Mouse (Mus musculus): ENCODE results near the gene Snx20. TPM values are rescaled to one million over a fixed set of nuclear protein-coding genes. Genes with fewer than 3 reads are reported as not detected.

Snx20 gene
- total and polyA plus RNA-seq, 3 experiments, result 15.9 to 38.8 (median 19.5) TPM

GRCm38 (mm10) chr8:88605361-88606040 is 30.4 kb downstream of the Snx20 start:
- no peaks in the 10 kb centered on the region for H3K4me1 ChIP-seq (ENCODE audit: insufficient read depth, low read depth, low read length)
- no peaks in the 10 kb centered on the region for H3K9me3 ChIP-seq (replicated peaks)
- DNase-seq (ENCODE audit: low spot score), result no peak
- ATAC-seq (ENCODE audit: extremely low read depth, insufficient number of reproducible peaks, low FRiP score, poor library complexity, severe bottlenecking), result no peak
- H3K36me3 ChIP-seq (replicated peaks), result no peaks in the 10 kb centered on the region
- no peak for TF ChIP-seq CTCF (IDR thresholded peaks at IDR 0.05; ENCODE audit: low read depth, low read length)
- TF ChIP-seq GATA2 (IDR thresholded peaks at IDR 0.05; ENCODE audit: borderline replicate concordance, low read depth, low read length), result no peak
- no peak for TF ChIP-seq POLR2AphosphoS5 (IDR thresholded peaks at IDR 0.05; ENCODE audit: insufficient replicate concordance, low read depth, low read length)
- TF ChIP-seq GATA1 (IDR thresholded peaks at IDR 0.05; ENCODE audit: borderline replicate concordance, low read length), result no peak
- H3K27me3 ChIP-seq (ENCODE audit: insufficient read depth, low read length), result no peaks in the 10 kb centered on the region
- H3K4me3 ChIP-seq (ENCODE audit: low read depth, low read length), result no peak overlapping the region

DNA sequence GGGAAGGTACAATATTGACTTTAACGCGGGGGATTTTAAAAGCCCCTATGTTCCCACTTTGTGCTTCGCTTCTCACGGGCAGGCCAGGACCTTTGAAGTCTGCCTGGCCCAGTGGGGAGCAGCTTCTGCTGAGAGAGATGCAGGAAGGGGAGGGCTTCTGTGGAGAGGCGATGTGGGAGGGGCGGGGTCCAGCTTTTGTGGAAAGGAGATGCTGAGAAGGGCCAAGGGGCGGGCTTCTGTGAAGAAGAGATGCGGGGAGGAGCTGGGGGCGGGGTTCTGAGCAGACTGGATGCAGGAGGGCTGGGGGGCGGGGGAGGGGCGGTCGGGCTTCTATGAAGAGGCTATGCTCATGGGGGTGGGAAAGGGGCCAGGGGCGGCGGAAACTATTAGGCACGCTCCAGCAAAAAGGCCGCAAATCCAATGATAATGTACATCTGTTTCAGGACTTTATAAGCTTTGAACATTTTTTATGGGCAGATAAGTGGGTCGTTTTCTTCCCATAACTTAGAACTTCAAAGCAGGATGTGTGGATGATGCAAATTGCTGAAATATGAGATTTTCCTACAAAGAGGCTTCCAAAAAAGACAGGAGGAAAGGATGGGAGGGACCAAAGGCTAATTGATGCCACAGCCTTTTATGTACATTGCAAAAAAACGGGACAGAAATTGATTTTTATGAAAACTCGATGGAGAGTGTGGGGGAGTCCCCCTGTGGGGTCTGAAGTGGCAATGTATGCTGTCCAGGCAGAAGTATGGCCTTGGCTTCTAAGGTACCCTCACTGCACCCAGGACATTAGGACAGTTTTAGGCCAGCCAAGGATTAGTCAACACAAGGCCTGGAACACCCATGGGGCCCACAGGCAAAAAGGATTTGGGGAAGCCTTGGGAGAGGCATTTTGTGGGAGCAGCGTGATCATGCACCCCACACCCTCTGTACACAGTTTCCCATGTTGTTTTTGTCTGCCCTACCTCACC is 31.6 kb downstream of the Snx20 start:
- Histone ChIP-seq H3K27me3 (ENCODE audit: insufficient read depth, low read length) (no peaks in the 10 kb centered on the region), H3K9me3 (replicated peaks) (no peaks in the 10 kb centered on the region), H3K4me3 (ENCODE audit: low read depth, low read length) (no peak overlapping the region), H3K36me3 (replicated peaks) (no peaks in the 10 kb centered on the region), H3K4me1 (ENCODE audit: insufficient read depth, low read depth, low read length) (no peaks in the 10 kb centered on the region)
- TF ChIP-seq GATA1 (IDR thresholded peaks at IDR 0.05; ENCODE audit: borderline replicate concordance, low read length), result no peak
- no peak for TF ChIP-seq POLR2AphosphoS5 (IDR thresholded peaks at IDR 0.05; ENCODE audit: insufficient replicate concordance, low read depth, low read length)
- TF ChIP-seq CTCF (IDR thresholded peaks at IDR 0.05; ENCODE audit: low read depth, low read length), result no peak
- no peak for TF ChIP-seq TAL1 (conservative IDR thresholded peaks at IDR 0.05; ENCODE audit: low read depth, low read length)
- TF ChIP-seq GATA2 (IDR thresholded peaks at IDR 0.05; ENCODE audit: borderline replicate concordance, low read depth, low read length), result no peak
- DNase-seq (ENCODE audit: low spot score), result no peak
- ATAC-seq (ENCODE audit: extremely low read depth, insufficient number of reproducible peaks, low FRiP score, poor library complexity, severe bottlenecking), result no peak

DNA sequence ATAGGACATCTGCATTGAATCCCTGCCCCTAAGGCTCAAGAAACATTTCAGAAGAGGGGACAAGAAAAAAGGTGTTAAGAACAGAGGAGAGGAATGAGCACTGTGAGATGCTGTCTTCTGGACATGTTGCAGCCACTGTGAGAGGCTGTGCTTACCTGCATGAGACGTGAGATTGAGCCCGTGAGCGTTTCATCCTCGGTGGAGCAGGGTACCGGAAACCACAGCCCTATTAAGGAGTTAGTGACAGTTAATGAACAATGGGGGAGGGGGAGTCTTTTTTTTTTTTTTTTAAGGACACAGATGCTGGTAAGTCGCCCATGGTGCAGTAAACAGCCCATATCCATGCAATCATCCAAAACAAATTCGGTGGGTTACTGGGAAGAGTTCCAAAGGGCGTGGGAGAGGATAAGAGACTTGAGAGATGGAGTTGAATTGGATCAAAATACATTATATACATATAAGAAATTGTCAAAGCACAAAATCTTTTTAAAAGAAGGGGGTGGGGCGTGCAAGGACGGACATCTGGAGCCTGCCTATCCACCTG is 32.4 kb downstream of the Snx20 start:
- H3K9me3 ChIP-seq (replicated peaks), result no peaks in the 10 kb centered on the region
- no peaks in the 10 kb centered on the region for H3K4me1 ChIP-seq (ENCODE audit: insufficient read depth, low read depth, low read length)
- DNase-seq (ENCODE audit: low spot score) (no peak), ATAC-seq (ENCODE audit: extremely low read depth, insufficient number of reproducible peaks, low FRiP score, poor library complexity, severe bottlenecking) (no peak)
- H3K4me3 ChIP-seq (ENCODE audit: low read depth, low read length), result no peak overlapping the region
- H3K36me3 ChIP-seq (replicated peaks), result no peaks in the 10 kb centered on the region
- TF ChIP-seq GATA2 (IDR thresholded peaks at IDR 0.05; ENCODE audit: borderline replicate concordance, low read depth, low read length) (no peak), TAL1 (conservative IDR thresholded peaks at IDR 0.05; ENCODE audit: low read depth, low read length) (no peak), POLR2AphosphoS5 (IDR thresholded peaks at IDR 0.05; ENCODE audit: insufficient replicate concordance, low read depth, low read length) (no peak), CTCF (IDR thresholded peaks at IDR 0.05; ENCODE audit: low read depth, low read length) (no peak), GATA1 (IDR thresholded peaks at IDR 0.05; ENCODE audit: borderline replicate concordance, low read length) (no peak)
- no peaks in the 10 kb centered on the region for H3K27me3 ChIP-seq (ENCODE audit: insufficient read depth, low read length)

DNA sequence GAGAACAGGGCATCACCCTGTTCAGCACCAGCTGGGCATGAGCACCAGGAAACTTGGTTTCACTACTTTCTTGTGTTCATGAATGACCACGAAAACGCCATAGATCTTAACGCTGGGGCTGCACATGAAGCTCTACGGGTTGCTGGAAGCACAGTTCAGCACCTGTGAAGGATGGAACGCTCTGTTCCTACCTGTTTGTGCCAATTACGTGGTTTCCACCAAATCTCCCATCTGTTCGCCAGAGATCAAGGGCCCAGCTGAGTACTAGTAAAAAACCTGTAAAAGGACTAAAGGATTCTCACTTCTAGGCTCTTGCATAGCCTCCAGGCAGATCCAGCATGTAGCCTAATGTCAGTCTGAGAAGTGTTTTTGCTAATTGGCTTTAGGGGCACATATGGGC is 36.4 kb downstream of the Snx20 start:
- TF ChIP-seq POLR2AphosphoS5 (IDR thresholded peaks at IDR 0.05; ENCODE audit: insufficient replicate concordance, low read depth, low read length) (no peak), GATA1 (IDR thresholded peaks at IDR 0.05; ENCODE audit: borderline replicate concordance, low read length) (no peak), GATA2 (IDR thresholded peaks at IDR 0.05; ENCODE audit: borderline replicate concordance, low read depth, low read length) (no peak), TAL1 (conservative IDR thresholded peaks at IDR 0.05; ENCODE audit: low read depth, low read length) (no peak), CTCF (IDR thresholded peaks at IDR 0.05; ENCODE audit: low read depth, low read length) (no peak)
- DNase-seq (ENCODE audit: low spot score) (no peak), ATAC-seq (ENCODE audit: extremely low read depth, insufficient number of reproducible peaks, low FRiP score, poor library complexity, severe bottlenecking) (no peak)
- Histone ChIP-seq H3K27me3 (ENCODE audit: insufficient read depth, low read length) (no peaks in the 10 kb centered on the region), H3K4me3 (ENCODE audit: low read depth, low read length) (no peak overlapping the region), H3K4me1 (ENCODE audit: insufficient read depth, low read depth, low read length) (no peaks in the 10 kb centered on the region), H3K9me3 (replicated peaks) (no peaks in the 10 kb centered on the region), H3K36me3 (replicated peaks) (no peaks in the 10 kb centered on the region)

DNA sequence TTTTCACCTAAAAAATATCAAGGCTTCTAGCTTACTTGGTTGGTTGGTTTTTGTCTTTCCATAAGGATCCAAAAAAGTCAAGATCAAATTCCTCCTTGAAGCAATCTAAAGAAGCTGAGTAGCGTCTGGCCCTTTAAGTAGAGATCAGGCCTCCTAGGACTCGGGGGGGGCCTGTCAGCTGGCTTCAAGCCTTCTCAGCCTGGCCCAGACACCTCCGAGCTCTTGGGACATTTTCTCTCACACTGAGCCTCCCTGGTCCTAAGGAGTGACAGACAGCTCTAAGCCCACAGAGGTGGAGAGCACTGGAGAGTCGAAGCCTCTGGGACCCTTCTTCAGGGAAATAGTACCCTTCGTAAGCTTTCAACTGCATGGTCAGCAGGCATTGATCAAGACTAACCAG is 37.4 kb downstream of the Snx20 start:
- Histone ChIP-seq H3K9me3 (replicated peaks) (no peaks in the 10 kb centered on the region), H3K4me1 (ENCODE audit: insufficient read depth, low read depth, low read length) (no peaks in the 10 kb centered on the region), H3K27me3 (ENCODE audit: insufficient read depth, low read length) (no peaks in the 10 kb centered on the region), H3K4me3 (ENCODE audit: low read depth, low read length) (no peak overlapping the region), H3K36me3 (replicated peaks) (no peaks in the 10 kb centered on the region)
- no peak for DNase-seq (ENCODE audit: low spot score)
- TF ChIP-seq TAL1 (conservative IDR thresholded peaks at IDR 0.05; ENCODE audit: low read depth, low read length) (no peak), GATA2 (IDR thresholded peaks at IDR 0.05; ENCODE audit: borderline replicate concordance, low read depth, low read length) (no peak), POLR2AphosphoS5 (IDR thresholded peaks at IDR 0.05; ENCODE audit: insufficient replicate concordance, low read depth, low read length) (no peak), GATA1 (IDR thresholded peaks at IDR 0.05; ENCODE audit: borderline replicate concordance, low read length) (no peak), CTCF (IDR thresholded peaks at IDR 0.05; ENCODE audit: low read depth, low read length) (no peak)
- no peak for ATAC-seq (ENCODE audit: extremely low read depth, insufficient number of reproducible peaks, low FRiP score, poor library complexity, severe bottlenecking)

DNA sequence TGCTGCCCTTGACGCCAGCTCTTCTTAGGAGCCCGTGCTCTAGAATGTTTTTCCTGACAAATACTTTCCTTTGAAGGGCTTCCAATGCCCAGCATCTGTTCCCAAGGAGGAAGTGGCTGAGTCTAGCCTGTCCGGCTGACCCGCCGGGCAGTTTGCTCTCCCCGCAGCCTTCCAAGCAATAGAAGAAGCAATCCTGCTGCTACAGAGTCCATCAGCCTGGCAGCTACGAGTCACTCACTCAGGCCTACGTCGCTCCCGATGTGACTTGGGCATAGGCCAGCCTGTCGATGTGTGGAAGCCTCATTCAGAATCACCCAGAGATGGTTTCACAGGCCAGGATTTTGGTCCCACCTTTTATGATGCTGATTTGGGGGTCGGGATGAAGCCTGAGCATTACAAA is 39.9 kb downstream of the Snx20 start:
- DNase-seq (ENCODE audit: low spot score), result no peak
- TF ChIP-seq CTCF (IDR thresholded peaks at IDR 0.05; ENCODE audit: low read depth, low read length) (no peak), TAL1 (conservative IDR thresholded peaks at IDR 0.05; ENCODE audit: low read depth, low read length) (no peak), GATA1 (IDR thresholded peaks at IDR 0.05; ENCODE audit: borderline replicate concordance, low read length) (no peak)
- H3K27me3 ChIP-seq (ENCODE audit: insufficient read depth, low read length), result no peaks in the 10 kb centered on the region
- no peak overlapping the region for H3K4me3 ChIP-seq (ENCODE audit: low read depth, low read length)
- ATAC-seq (ENCODE audit: extremely low read depth, insufficient number of reproducible peaks, low FRiP score, poor library complexity, severe bottlenecking), result no peak
- no peaks in the 10 kb centered on the region for H3K9me3 ChIP-seq (replicated peaks)
- no peaks in the 10 kb centered on the region for H3K36me3 ChIP-seq (replicated peaks)
- no peaks in the 10 kb centered on the region for H3K4me1 ChIP-seq (ENCODE audit: insufficient read depth, low read depth, low read length)

Data from G1E (cell line).